Mouse (Mus musculus) thymus, postnatal 25 days (tissue): ENCODE measurements around the gene Glb1.
"Not testable (repeated sequence)": the region's sequence is repeated elsewhere in the genome, so short reads cannot be mapped to it uniquely, and the experiment has no call there.

Source experiments
- DNase-seq: peaks from one replicate; pipeline ENCODE4 v3.0.0; 2022

Gene Glb1

GRCm38 (mm10) chr9:114400949-114401684 lies at the start of gene Glb1, which contains the start of gene Tmppe:
Gene Glb1, plus strand, starts transcription at chr9:114401076.
Gene Tmppe, plus strand, starts transcription at chr9:114401105.
- peak; percentile 83 for DNase-seq

- peak; percentile 73 for DNase-seq
Observed at GRCm38 (mm10) chr9:114367783-114368470, 32.9 kb upstream of the Glb1 start.

GRCm38 (mm10) chr9:114368471-114368858 lies 32.4 kb upstream of the Glb1 start:
- DNase-seq = no peak

- DNase-seq = not testable (repeated sequence)
Observed at GRCm38 (mm10) chr9:114369389-114369788, 31.5 kb upstream of the Glb1 start.

- peak; percentile 57 for DNase-seq
Observed at GRCm38 (mm10) chr9:114371717-114372116, 29.2 kb upstream of the Glb1 start.

GRCm38 (mm10) chr9:114375276-114375962 lies 25.5 kb upstream of the Glb1 start:
- DNase-seq = no peak

GRCm38 (mm10) chr9:114377168-114377567 lies 23.7 kb upstream of the Glb1 start:
- no peak for DNase-seq

GRCm38 (mm10) chr9:114379871-114380270 lies 21.0 kb upstream of the Glb1 start:
- no peak for DNase-seq

GRCm38 (mm10) chr9:114380881-114381733 lies 19.8 kb upstream of the Glb1 start:
- DNase-seq = peak; percentile 39

GRCm38 (mm10) chr9:114382936-114383710 lies 17.8 kb upstream of the Glb1 start:
- DNase-seq = no peak

GRCm38 (mm10) chr9:114384691-114385090 lies 16.2 kb upstream of the Glb1 start:
- DNase-seq = no peak

GRCm38 (mm10) chr9:114385160-114385559 lies 15.7 kb upstream of the Glb1 start:
- no peak for DNase-seq

GRCm38 (mm10) chr9:114387086-114387485 lies 13.8 kb upstream of the Glb1 start:
- DNase-seq = no peak

- no peak for DNase-seq
Observed at GRCm38 (mm10) chr9:114388288-114388687, 12.6 kb upstream of the Glb1 start.

- DNase-seq = no peak
Observed at GRCm38 (mm10) chr9:114388701-114389370, 12.0 kb upstream of the Glb1 start.

GRCm38 (mm10) chr9:114389371-114389904 lies 11.4 kb upstream of the Glb1 start:
- peak; percentile 26 for DNase-seq

- peak; percentile 70 for DNase-seq
Observed at GRCm38 (mm10) chr9:114389905-114390748, 10.7 kb upstream of the Glb1 start, which contains the start of gene Crtap. Gene Crtap, minus strand, starts transcription at chr9:114390675.

- DNase-seq = no peak
Observed at GRCm38 (mm10) chr9:114390749-114391075, 10.2 kb upstream of the Glb1 start.

GRCm38 (mm10) chr9:114394136-114394535 lies 6.7 kb upstream of the Glb1 start:
- not testable (repeated sequence) for DNase-seq

GRCm38 (mm10) chr9:114394677-114395076 lies 6.2 kb upstream of the Glb1 start:
- no peak for DNase-seq
